Mouse (Mus musculus): ENCODE results near the gene Galnt17. TPM values are rescaled to one million over a fixed set of nuclear protein-coding genes. Genes with fewer than 3 reads are reported as not detected.

The Galnt17 gene
- polyA plus RNA-seq (2011; ENCODE audit: insufficient read depth, insufficient read length, low read depth, missing spikeins) = 0.44 and 0.73 TPM in 2 replicates

DNA sequence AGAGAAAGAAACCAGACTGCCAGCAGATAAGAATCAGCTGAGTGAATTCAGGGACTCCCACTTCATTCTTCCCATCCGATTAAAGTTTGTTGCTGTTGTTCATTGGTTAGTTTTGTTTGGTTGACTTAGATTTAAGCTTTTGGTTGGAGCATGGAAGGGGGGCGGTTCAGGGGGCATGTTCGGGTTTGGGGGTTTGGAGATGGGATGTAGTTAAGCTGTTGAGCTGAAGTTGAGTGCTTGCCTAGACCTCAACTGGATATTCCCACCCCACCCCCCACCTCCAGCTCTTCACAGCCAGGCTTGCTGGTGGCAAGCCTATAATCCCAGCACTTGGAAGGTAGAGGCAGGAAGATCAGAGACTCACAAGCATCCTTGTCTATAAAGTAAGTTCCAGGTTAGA is at the start of gene Galnt17:
Gene Galnt17, minus strand, starts transcription at position 101 of the 400 bp plus-strand sequence.
- H3K9me3 ChIP-seq (replicated peaks; ENCODE audit: control insufficient read depth, insufficient read depth, low read length, poor library complexity, severe bottlenecking) = no peaks in the 10 kb centered on the region
- H3K27me3 ChIP-seq (ENCODE audit: control insufficient read depth, insufficient read depth, low read length, poor library complexity, severe bottlenecking) = peaks cover 7% of the 10 kb centered on the region; the same call in 1 of the 2 replicates
- no peaks in the 10 kb centered on the region for H3K36me3 ChIP-seq (ENCODE audit: control insufficient read depth, insufficient read depth, low read length, poor library complexity, severe bottlenecking)
- H3K9ac ChIP-seq (ENCODE audit: low read depth, poor library complexity, severe bottlenecking) = peak within 1 kb of the TSS; percentile 11; the same call in 1 of the 2 replicates
- TF ChIP-seq EP300 (IDR thresholded peaks at IDR 0.05; ENCODE audit: insufficient read depth, low read depth, low read length) (no peak), CTCF (IDR thresholded peaks at IDR 0.05; ENCODE audit: low read depth, low read length) (no peak), POLR2A (IDR thresholded peaks at IDR 0.05; ENCODE audit: insufficient read depth, low read length) (no peak)
- H3K4me3 ChIP-seq (ENCODE audit: low read depth, low read length) = peak within 1 kb of the TSS; percentile 54
- H3K4me1 ChIP-seq (ENCODE audit: control insufficient read depth, insufficient read depth, low read length) = no peaks in the 10 kb centered on the region
- no peak within 1 kb of the TSS for H3K27ac ChIP-seq (ENCODE audit: insufficient read depth, low read length)

DNA sequence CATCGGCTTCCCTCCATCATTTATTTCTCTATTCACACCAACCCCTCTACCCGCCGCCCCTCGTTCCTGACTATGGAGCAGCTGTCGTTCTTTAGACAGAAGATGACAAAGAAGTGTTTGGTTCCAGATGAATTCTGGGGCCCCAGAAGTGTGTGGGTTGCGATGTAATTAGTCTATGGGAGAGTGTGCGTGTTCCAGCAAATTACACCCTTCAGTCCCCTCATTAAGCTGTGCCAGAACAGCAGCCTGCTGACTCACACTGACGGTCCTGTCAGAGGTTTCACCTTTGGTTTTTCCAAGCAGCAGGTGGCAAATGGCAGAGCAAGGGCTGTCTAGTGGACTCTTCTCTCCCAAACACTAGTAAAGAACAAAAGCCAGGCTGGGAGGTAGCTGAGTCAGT is 26.2 kb upstream of the Galnt17 start:
- no peaks in the 10 kb centered on the region for H3K36me3 ChIP-seq (ENCODE audit: control insufficient read depth, insufficient read depth, low read length, poor library complexity, severe bottlenecking)
- TF ChIP-seq POLR2A (IDR thresholded peaks at IDR 0.05; ENCODE audit: insufficient read depth, low read length) (no peak), CTCF (IDR thresholded peaks at IDR 0.05; ENCODE audit: low read depth, low read length) (no peak), EP300 (IDR thresholded peaks at IDR 0.05; ENCODE audit: insufficient read depth, low read depth, low read length) (no peak)
- no peaks in the 10 kb centered on the region for H3K9me3 ChIP-seq (replicated peaks; ENCODE audit: control insufficient read depth, insufficient read depth, low read length, poor library complexity, severe bottlenecking)
- H3K4me3 ChIP-seq (ENCODE audit: low read depth, low read length) = no peak overlapping the region
- no peaks in the 10 kb centered on the region; the same call in 1 of the 2 replicates for H3K27me3 ChIP-seq (ENCODE audit: control insufficient read depth, insufficient read depth, low read length, poor library complexity, severe bottlenecking)
- no peak overlapping the region for H3K9ac ChIP-seq (ENCODE audit: low read depth, poor library complexity, severe bottlenecking)
- H3K27ac ChIP-seq (ENCODE audit: insufficient read depth, low read length) = no peak overlapping the region
- H3K4me1 ChIP-seq (ENCODE audit: control insufficient read depth, insufficient read depth, low read length) = no peaks in the 10 kb centered on the region

DNA sequence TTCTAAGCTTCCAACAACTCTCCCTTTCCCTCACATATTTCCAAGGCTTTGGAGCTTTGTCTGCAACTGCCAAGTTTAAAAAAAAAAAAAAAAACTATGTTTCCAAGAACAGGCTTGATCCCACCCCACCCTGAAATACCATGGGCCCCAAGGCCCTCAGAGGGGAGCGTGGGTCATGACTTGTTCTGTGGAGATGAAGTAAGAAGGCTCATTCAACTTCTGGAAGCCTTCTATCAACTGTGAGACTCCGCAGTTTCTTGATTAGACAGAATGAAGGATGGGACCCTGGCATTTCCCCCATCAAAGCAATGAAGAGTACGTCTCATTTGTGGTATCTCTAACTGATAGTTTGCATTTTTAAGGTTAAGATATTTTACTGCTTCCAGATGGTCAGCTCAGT is 13.0 kb upstream of the Galnt17 start:
- no peak overlapping the region for H3K27ac ChIP-seq (ENCODE audit: insufficient read depth, low read length)
- no peaks in the 10 kb centered on the region for H3K4me1 ChIP-seq (ENCODE audit: control insufficient read depth, insufficient read depth, low read length)
- H3K9me3 ChIP-seq (replicated peaks; ENCODE audit: control insufficient read depth, insufficient read depth, low read length, poor library complexity, severe bottlenecking) = no peaks in the 10 kb centered on the region
- no peaks in the 10 kb centered on the region for H3K27me3 ChIP-seq (ENCODE audit: control insufficient read depth, insufficient read depth, low read length, poor library complexity, severe bottlenecking)
- no peak overlapping the region for H3K4me3 ChIP-seq (ENCODE audit: low read depth, low read length)
- H3K9ac ChIP-seq (ENCODE audit: low read depth, poor library complexity, severe bottlenecking) = no peak overlapping the region
- no peak for TF ChIP-seq EP300 (IDR thresholded peaks at IDR 0.05; ENCODE audit: insufficient read depth, low read depth, low read length)
- TF ChIP-seq CTCF (IDR thresholded peaks at IDR 0.05; ENCODE audit: low read depth, low read length) = no peak
- no peak for TF ChIP-seq POLR2A (IDR thresholded peaks at IDR 0.05; ENCODE audit: insufficient read depth, low read length)
- no peaks in the 10 kb centered on the region for H3K36me3 ChIP-seq (ENCODE audit: control insufficient read depth, insufficient read depth, low read length, poor library complexity, severe bottlenecking)

DNA sequence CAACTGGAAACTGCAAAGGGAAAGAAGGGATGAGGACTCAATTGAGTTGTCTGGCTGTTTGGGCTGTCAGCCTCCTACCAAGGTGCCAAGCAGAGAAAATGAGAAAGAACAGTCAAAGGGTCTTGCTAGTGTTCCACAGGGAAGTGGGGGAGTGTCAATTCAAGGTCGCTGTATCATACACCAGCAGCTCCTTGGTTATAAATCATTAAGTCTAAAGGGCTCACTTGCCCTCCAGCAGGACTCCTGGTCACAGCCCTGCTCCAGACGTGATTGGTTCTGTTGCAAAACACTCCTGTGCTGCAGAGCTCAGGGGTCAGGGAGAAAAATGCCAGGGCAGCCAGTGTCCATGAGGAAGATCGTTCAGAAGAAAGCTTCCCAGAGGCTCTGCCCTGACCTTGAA is 11.3 kb upstream of the Galnt17 start:
- H3K27ac ChIP-seq (ENCODE audit: insufficient read depth, low read length) = no peak overlapping the region

DNA sequence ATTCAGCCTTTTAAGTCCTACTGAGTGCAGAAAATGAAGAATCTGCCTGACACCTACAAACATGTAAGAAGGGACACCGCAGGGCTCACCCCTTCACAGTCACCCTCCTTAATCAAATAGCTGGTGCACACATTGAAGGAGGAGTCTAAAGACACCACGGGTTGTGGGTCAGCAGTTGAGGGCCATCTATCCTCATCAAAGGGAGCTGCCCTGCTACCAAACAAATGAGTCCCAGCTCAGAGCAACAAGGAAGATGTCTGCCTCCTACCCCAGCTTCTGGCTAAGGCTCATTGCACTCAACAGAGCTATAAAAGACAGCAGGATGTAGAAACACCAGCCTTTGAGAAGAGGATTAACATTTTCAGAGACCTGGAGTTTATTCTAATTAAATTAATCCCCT is 10.8 kb upstream of the Galnt17 start:
- Histone ChIP-seq H3K27me3 (ENCODE audit: control insufficient read depth, insufficient read depth, low read length, poor library complexity, severe bottlenecking) (no peaks in the 10 kb centered on the region), H3K9me3 (replicated peaks; ENCODE audit: control insufficient read depth, insufficient read depth, low read length, poor library complexity, severe bottlenecking) (no peaks in the 10 kb centered on the region), H3K4me3 (ENCODE audit: low read depth, low read length) (no peak overlapping the region), H3K4me1 (ENCODE audit: control insufficient read depth, insufficient read depth, low read length) (no peaks in the 10 kb centered on the region), H3K9ac (ENCODE audit: low read depth, poor library complexity, severe bottlenecking) (no peak overlapping the region), H3K27ac (ENCODE audit: insufficient read depth, low read length) (no peak overlapping the region), H3K36me3 (ENCODE audit: control insufficient read depth, insufficient read depth, low read length, poor library complexity, severe bottlenecking) (no peaks in the 10 kb centered on the region)
- TF ChIP-seq POLR2A (IDR thresholded peaks at IDR 0.05; ENCODE audit: insufficient read depth, low read length) (no peak), CTCF (IDR thresholded peaks at IDR 0.05; ENCODE audit: low read depth, low read length) (no peak), EP300 (IDR thresholded peaks at IDR 0.05; ENCODE audit: insufficient read depth, low read depth, low read length) (no peak)

More for the DNA sequence above, 11.3 kb upstream of the Galnt17 start:
- no peak for TF ChIP-seq EP300 (IDR thresholded peaks at IDR 0.05; ENCODE audit: insufficient read depth, low read depth, low read length)
- no peak for TF ChIP-seq POLR2A (IDR thresholded peaks at IDR 0.05; ENCODE audit: insufficient read depth, low read length)
- TF ChIP-seq CTCF (IDR thresholded peaks at IDR 0.05; ENCODE audit: low read depth, low read length) = no peak
- no peaks in the 10 kb centered on the region for H3K27me3 ChIP-seq (ENCODE audit: control insufficient read depth, insufficient read depth, low read length, poor library complexity, severe bottlenecking)
- no peaks in the 10 kb centered on the region for H3K36me3 ChIP-seq (ENCODE audit: control insufficient read depth, insufficient read depth, low read length, poor library complexity, severe bottlenecking)
- H3K4me1 ChIP-seq (ENCODE audit: control insufficient read depth, insufficient read depth, low read length) = no peaks in the 10 kb centered on the region
- no peak overlapping the region for H3K9ac ChIP-seq (ENCODE audit: low read depth, poor library complexity, severe bottlenecking)
- H3K9me3 ChIP-seq (replicated peaks; ENCODE audit: control insufficient read depth, insufficient read depth, low read length, poor library complexity, severe bottlenecking) = no peaks in the 10 kb centered on the region
- no peak overlapping the region for H3K4me3 ChIP-seq (ENCODE audit: low read depth, low read length)

DNA sequence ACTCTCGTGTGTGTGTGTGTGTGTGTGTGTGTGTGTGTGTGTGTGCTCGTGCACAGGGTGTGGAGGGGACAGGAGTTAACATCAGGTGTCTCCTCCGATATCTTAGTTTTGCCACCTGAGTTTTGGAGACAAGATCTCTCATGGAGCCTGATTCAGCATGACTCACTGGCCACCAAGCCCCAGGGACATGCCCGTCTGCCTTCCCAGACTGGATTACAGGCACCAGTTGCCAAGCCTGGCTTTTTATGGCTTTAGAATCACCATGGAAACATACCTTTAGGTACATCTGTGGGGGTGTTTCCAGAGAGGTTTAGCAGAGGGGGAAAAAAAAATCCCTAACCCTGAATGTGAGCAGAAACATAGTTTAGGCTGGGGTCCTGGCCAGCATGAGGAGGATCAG is 6.7 kb upstream of the Galnt17 start:
- no peak overlapping the region for H3K9ac ChIP-seq (ENCODE audit: low read depth, poor library complexity, severe bottlenecking)
- H3K9me3 ChIP-seq (replicated peaks; ENCODE audit: control insufficient read depth, insufficient read depth, low read length, poor library complexity, severe bottlenecking) = no peaks in the 10 kb centered on the region
- TF ChIP-seq CTCF (IDR thresholded peaks at IDR 0.05; ENCODE audit: low read depth, low read length) (no peak), EP300 (IDR thresholded peaks at IDR 0.05; ENCODE audit: insufficient read depth, low read depth, low read length) (no peak), POLR2A (IDR thresholded peaks at IDR 0.05; ENCODE audit: insufficient read depth, low read length) (no peak)
- no peak overlapping the region for H3K4me3 ChIP-seq (ENCODE audit: low read depth, low read length)
- H3K36me3 ChIP-seq (ENCODE audit: control insufficient read depth, insufficient read depth, low read length, poor library complexity, severe bottlenecking) = no peaks in the 10 kb centered on the region
- H3K27ac ChIP-seq (ENCODE audit: insufficient read depth, low read length) = no peak overlapping the region
- no peaks in the 10 kb centered on the region for H3K4me1 ChIP-seq (ENCODE audit: control insufficient read depth, insufficient read depth, low read length)
- no peaks in the 10 kb centered on the region for H3K27me3 ChIP-seq (ENCODE audit: control insufficient read depth, insufficient read depth, low read length, poor library complexity, severe bottlenecking)
